In genomic region chr10:88314841-88315240, GRCm38 (mm10) we compare ENCODE assay signal across 24 mouse cellular contexts.
DNase-seq lines count a peak whose midpoint lies in the region; TF ChIP-seq lines count a peak whose summit lies in the region.
"Had no signal": no experiment of that assay in that cellular context is flagged by ENCODE, and none has a peak within 500 bp of the region (broad histone marks: within the 10 kb centered on the region; RNA-seq: fewer than 3 reads in every experiment).

No protein-coding gene starts in this region.

- H3K27ac ChIP-seq in gastrocnemius, adult 2 months = 0 out of 2 replicates have a peak overlapping the region, but pooled peaks have one; percentile 31
- no peak overlapping the region for H3K27ac ChIP-seq in kidney, adult 2 months (ENCODE audit: insufficient read depth, low read depth, low read length)
- H3K27ac ChIP-seq: embryonic facial prominence, embryonic 10.5 days; embryonic facial prominence, embryonic 13.5 days; forebrain, embryonic 12.5 days; forebrain, embryonic 15.5 days; heart, adult 2 months; hindbrain, embryonic 12.5 days; hindbrain, embryonic 15.5 days had no signal

- H3K4me3 ChIP-seq in gastrocnemius, adult 2 months = no peak overlapping the region
- H3K4me3 ChIP-seq in kidney, adult 2 months (ENCODE audit: insufficient read depth, low read depth, low read length) = no peak overlapping the region
- H3K4me3 ChIP-seq: embryonic facial prominence, embryonic 10.5 days; embryonic facial prominence, embryonic 13.5 days; erythroblast, embryonic 14.5 days; forebrain, embryonic 12.5 days; forebrain, embryonic 15.5 days; heart, adult 2 months; hindbrain, embryonic 12.5 days; hindbrain, embryonic 15.5 days had no signal

- DNase-seq in gastrocnemius, adult 2 months = peak; percentile 34
- no peak for DNase-seq in gastrocnemius, postnatal 10 days
- DNase-seq in kidney, adult 2 months = peak; percentile 59
- no peak for DNase-seq in kidney, postnatal 4 days
- peak; percentile 22 for DNase-seq in kidney, postnatal 10 days
- DNase-seq in kidney, adult 18-20 months = no peak
- DNase-seq in kidney, postnatal 36 days = peak; percentile 47 to 68
- DNase-seq in layer of hippocampus, postnatal 36 days = no peak
- DNase-seq: adrenal gland, adult 8-10 months; adrenal gland, postnatal 25 days; cerebellum, adult 11-12 months; cerebellum, adult 8-10 months; cerebellum, postnatal 10 days; cerebellum, postnatal 36 days; embryo, embryonic 11 days; gastrocnemius, postnatal 14 days; heart, adult 2 months had no signal

- 47% methylated on average over 5 of the region's 5 CpGs for WGBS in kidney, adult 2 months

- H3K36me3 ChIP-seq in kidney, adult 2 months (ENCODE audit: control insufficient read depth, insufficient read depth, low read length) = no peaks in the 10 kb centered on the region
- H3K36me3 ChIP-seq: embryonic facial prominence, embryonic 10.5 days; embryonic facial prominence, embryonic 13.5 days; forebrain, embryonic 12.5 days; forebrain, embryonic 15.5 days; hindbrain, embryonic 12.5 days; hindbrain, embryonic 15.5 days had no signal

- H3K27me3 ChIP-seq in kidney, adult 2 months (replicated peaks; ENCODE audit: control insufficient read depth, insufficient read depth, low read length) = no peaks in the 10 kb centered on the region
- H3K27me3 ChIP-seq: embryonic facial prominence, embryonic 13.5 days; forebrain, embryonic 12.5 days; forebrain, embryonic 15.5 days; hindbrain, embryonic 12.5 days; hindbrain, embryonic 15.5 days had no signal

- no peak for TF ChIP-seq POLR2A in kidney, adult 2 months (IDR thresholded peaks at IDR 0.05; ENCODE audit: low read depth, low read length)

- H3K4me1 ChIP-seq in kidney, adult 2 months (ENCODE audit: control insufficient read depth, insufficient read depth, low read length) = no peaks in the 10 kb centered on the region
- H3K4me1 ChIP-seq: embryonic facial prominence, embryonic 10.5 days; embryonic facial prominence, embryonic 13.5 days; forebrain, embryonic 12.5 days; forebrain, embryonic 15.5 days; hindbrain, embryonic 12.5 days; hindbrain, embryonic 15.5 days had no signal

- TF ChIP-seq CTCF in gastrocnemius, adult 2 months (IDR thresholded peaks at IDR 0.05) = no peak
- TF ChIP-seq CTCF in kidney, adult 2 months (conservative IDR thresholded peaks at IDR 0.05; ENCODE audit: insufficient read depth, insufficient read length, low read depth, low read length) = no peak

- intact Hi-C loops in gastrocnemius, adult 2 months (cut with DNase I) = no loop called here

Comparison
In these comparisons a context has a peak if more than half of its experiments do, and no peak if none do; other contexts are left out.
1. DNase-seq: peak in gastrocnemius, adult 2 months (single experiment), kidney, adult 2 months (single experiment), kidney, postnatal 10 days (single experiment) and kidney, postnatal 36 days (2 of 2); none in gastrocnemius, postnatal 10 days (single experiment), kidney, postnatal 4 days (0 of 2), kidney, adult 18-20 months (single experiment) and layer of hippocampus, postnatal 36 days (0 of 2).